Mouse (Mus musculus) heart, postnatal 0 days (tissue): ENCODE measurements around the gene Aldh8a1. TPM values are rescaled to one million over a fixed set of nuclear protein-coding genes. Genes with fewer than 3 reads are reported as not detected.

ENCODE experiments used
- ATAC-seq: fragments of 200-750 bp; cut with Nextera tagmentation; 2 replicates; pipeline ENCODE4 v1.8.0; 2017; ENCODE audit warnings: low read depth, moderate number of reproducible peaks, moderate library complexity; ENCODE audit not compliant: insufficient read depth
- DNase-seq: peaks from one replicate; pipeline ENCODE4 v3.0.0-alpha.2; 2016; ENCODE audit warnings: low spot score
- H3K27ac ChIP-seq: fragments of 300-500 bp; sonication (generic); 2 replicates; pipeline ENCODE4 v1.5.1; 2014; ENCODE audit warnings: low read depth, mild to moderate bottlenecking
- H3K27me3 ChIP-seq: fragments of 300-500 bp; sonication (generic); 2 replicates; pipeline ENCODE4 v1.6.1; 2014; ENCODE audit warnings: low read length, mixed read lengths; ENCODE audit not compliant: control insufficient read depth, insufficient read depth
- H3K36me3 ChIP-seq: fragments of 300-500 bp; sonication (generic); replicated peaks from 2 replicates; pipeline ENCODE4 v1.6.1; 2014; ENCODE audit warnings: low read length, mixed read lengths; ENCODE audit not compliant: control insufficient read depth, insufficient read depth
- H3K4me1 ChIP-seq: fragments of 300-500 bp; sonication (generic); 2 replicates; pipeline ENCODE4 v1.6.1; 2014; ENCODE audit warnings: antibody characterized with exemption; ENCODE audit not compliant: control insufficient read depth, insufficient read depth
- H3K4me2 ChIP-seq: fragments of 300-500 bp; sonication (generic); 2 replicates; pipeline ENCODE4 v1.6.1; 2014; ENCODE audit warnings: low read depth, mild to moderate bottlenecking, low read length, moderate library complexity
- H3K4me3 ChIP-seq: fragments of 300-500 bp; sonication (generic); 2 replicates; pipeline ENCODE4 v1.5.1; 2014; ENCODE audit warnings: low read depth, low read length
- H3K9ac ChIP-seq: fragments of 300-500 bp; sonication (generic); replicated peaks from 2 replicates; pipeline ENCODE4 v1.6.1; 2014; ENCODE audit warnings: low read depth, low read length, mixed read lengths
- H3K9me3 ChIP-seq: fragments of 300-500 bp; sonication (generic); replicated peaks from 2 replicates; pipeline ENCODE4 v1.6.1; 2016; ENCODE audit warnings: low read length; ENCODE audit not compliant: control insufficient read depth
- CTCF ChIP-seq: IDR thresholded peaks from 2 replicates; pipeline ENCODE4 v1.5.1; 2016; ENCODE audit warnings: antibody characterized with exemption, control low read depth, low read depth
- EP300 ChIP-seq: IDR thresholded peaks from 2 replicates; pipeline ENCODE4 v1.6.1; 2016; ENCODE audit warnings: antibody characterized with exemption, low read depth
- WGBS: fragments of 180-500 bp; shearing (Covaris S2); extraction: QIAGEN DNeasy Blood & Tissue Kit; methylation state at CpG from one replicate; pipeline ENCODE4 v1.1.7; 2014; 5-methylcytosine and 5-hydroxymethylcytosine counted together
- polyA plus RNA-seq: library from polyadenylated mRNA; unstranded; fragments of >200 nt; fragmentation: Nextera tagmentation; extraction: Ambion mirVana; gene quantifications from 2 replicates; pipeline ENCODE4 v1.2.1, GENCODE M21; 2015
- total RNA-seq: library from RNA; depleted of rRNA; stranded (reverse); fragments of >200 nt; gene quantifications from 2 replicates; pipeline ENCODE4 v1.2.3, GENCODE M21; 2014; ENCODE audit warnings: low replicate concordance

Gene Aldh8a1
- total and polyA plus RNA-seq, 2 experiments from 2014 or later: not detected

- DNase-seq: no peak
- ATAC-seq: no peak
- no peaks in the 10 kb centered on the region for H3K27me3 ChIP-seq
- no peaks in the 10 kb centered on the region for H3K4me1 ChIP-seq
- H3K27ac ChIP-seq: no peak overlapping the region
- WGBS: 90% methylated on average over 11 of the region's 11 CpGs
- H3K4me3 ChIP-seq: no peak overlapping the region
- no peaks in the 10 kb centered on the region for H3K9me3 ChIP-seq
- H3K36me3 ChIP-seq: peaks cover 56% of the 10 kb centered on the region
- no peak overlapping the region for H3K4me2 ChIP-seq
- H3K9ac ChIP-seq: no peak overlapping the region
- TF ChIP-seq EP300 (no peak), CTCF (no peak)
These were observed 26.3 kb upstream of the Aldh8a1 start for GRCm38 (mm10) chr10:21350531-21351515.

- peaks cover 63% of the 10 kb centered on the region for H3K36me3 ChIP-seq
- ATAC-seq: no peak
- DNase-seq: no peak
- H3K9me3 ChIP-seq: no peaks in the 10 kb centered on the region
- no peak for TF ChIP-seq CTCF
- no peak for TF ChIP-seq EP300
- H3K27me3 ChIP-seq: no peaks in the 10 kb centered on the region
- WGBS: 84% methylated on average over 12 of the region's 12 CpGs
- no peak overlapping the region for H3K27ac ChIP-seq
- no peaks in the 10 kb centered on the region for H3K4me1 ChIP-seq
- no peak overlapping the region for H3K9ac ChIP-seq
- H3K4me3 ChIP-seq: no peak overlapping the region
- H3K4me2 ChIP-seq: no peak overlapping the region
These were observed 25.3 kb upstream of the Aldh8a1 start for GRCm38 (mm10) chr10:21351766-21352165.

- Histone ChIP-seq H3K4me3 (no peak overlapping the region), H3K4me1 (no peaks in the 10 kb centered on the region), H3K4me2 (no peak overlapping the region), H3K36me3 (peaks cover 63% of the 10 kb centered on the region), H3K27ac (no peak overlapping the region), H3K9me3 (no peaks in the 10 kb centered on the region), H3K9ac (no peak overlapping the region), H3K27me3 (no peaks in the 10 kb centered on the region)
- no peak for TF ChIP-seq EP300
- no peak for TF ChIP-seq CTCF
- 68% methylated on average over 5 of the region's 5 CpGs for WGBS
- ATAC-seq: no peak
- DNase-seq: no peak
These were observed 23.2 kb upstream of the Aldh8a1 start for GRCm38 (mm10) chr10:21353890-21354289.

GRCm38 (mm10) chr10:21354506-21354905 lies 22.6 kb upstream of the Aldh8a1 start:
- Histone ChIP-seq H3K4me3 (no peak overlapping the region), H3K9me3 (no peaks in the 10 kb centered on the region), H3K9ac (no peak overlapping the region), H3K36me3 (peaks cover 66% of the 10 kb centered on the region), H3K4me1 (no peaks in the 10 kb centered on the region), H3K4me2 (no peak overlapping the region), H3K27me3 (no peaks in the 10 kb centered on the region), H3K27ac (no peak overlapping the region)
- no peak for DNase-seq
- no peak for ATAC-seq
- TF ChIP-seq EP300 (no peak), CTCF (no peak)
- WGBS: 94% methylated on average over 7 of the region's 7 CpGs

- no peaks in the 10 kb centered on the region for H3K4me1 ChIP-seq
- TF ChIP-seq EP300: no peak
- no peak overlapping the region for H3K9ac ChIP-seq
- DNase-seq (no peak), ATAC-seq (no peak)
- no peak overlapping the region for H3K4me3 ChIP-seq
- H3K36me3 ChIP-seq: peaks cover 61% of the 10 kb centered on the region
- H3K27ac ChIP-seq: no peak overlapping the region
- H3K4me2 ChIP-seq: no peak overlapping the region
- 92% methylated on average over 8 of the region's 8 CpGs for WGBS
- no peaks in the 10 kb centered on the region for H3K9me3 ChIP-seq
- no peaks in the 10 kb centered on the region for H3K27me3 ChIP-seq
These were observed 19.1 kb upstream of the Aldh8a1 start for GRCm38 (mm10) chr10:21357986-21358385.
